Mouse (Mus musculus): ENCODE measurements around the gene Ifi213.
"Not testable (repeated sequence)": the region's sequence is repeated elsewhere in the genome, so short reads cannot be mapped to it uniquely, and the experiment has no call there.

Ifi213 gene

GRCm38 (mm10) chr1:173598838-173599494 is at the start of gene Ifi213:
Ifi213 (minus strand) TSS chr1:173599274.
- CTCF ChIA-PET: not testable (repeated sequence)

- CTCF ChIA-PET: no interaction called here
Observed at GRCm38 (mm10) chr1:173645393-173645792, 46.3 kb upstream of the Ifi213 start.

GRCm38 (mm10) chr1:173633969-173634645 is 35.0 kb upstream of the Ifi213 start:
- CTCF ChIA-PET: no interaction called here

- CTCF ChIA-PET: interaction anchor here (0.6 to 0.7 kb wide), 2 partner anchors 95 to 162 kb away, joined by 4 to 9 read pairs; partner anchors contain the start of gene Ifi214
Observed at GRCm38 (mm10) chr1:173630622-173631021, 31.5 kb upstream of the Ifi213 start, which contains the start of gene Ifi209. Ifi209 (plus strand) TSS chr1:173630917.

GRCm38 (mm10) chr1:173626686-173627085 is 27.6 kb upstream of the Ifi213 start:
- CTCF ChIA-PET: interaction anchor here (0.6 to 0.7 kb wide), 2 partner anchors 34 to 131 kb away, joined by 3 to 5 read pairs; no protein-coding TSS in a partner anchor

GRCm38 (mm10) chr1:173624052-173624451 is 25.0 kb upstream of the Ifi213 start:
- CTCF ChIA-PET: no interaction called here

GRCm38 (mm10) chr1:173622216-173622615 is 23.1 kb upstream of the Ifi213 start:
- CTCF ChIA-PET: not testable (repeated sequence)

GRCm38 (mm10) chr1:173610291-173610690 is 11.2 kb upstream of the Ifi213 start:
- CTCF ChIA-PET: not testable (repeated sequence)

GRCm38 (mm10) chr1:173589698-173590097 is 9.4 kb downstream of the Ifi213 start:
- CTCF ChIA-PET: not testable (repeated sequence)

- CTCF ChIA-PET: no interaction called here
Observed at GRCm38 (mm10) chr1:173579921-173580585, 19.0 kb downstream of the Ifi213 start.

- CTCF ChIA-PET: no interaction called here
Observed at GRCm38 (mm10) chr1:173579079-173579478, 20.0 kb downstream of the Ifi213 start.

- CTCF ChIA-PET: not testable (repeated sequence)
Observed at GRCm38 (mm10) chr1:173550491-173551050, 48.5 kb downstream of the Ifi213 start.

- CTCF ChIA-PET: not testable (repeated sequence)
Observed at GRCm38 (mm10) chr1:173548798-173549197, 50.3 kb downstream of the Ifi213 start.

GRCm38 (mm10) chr1:173535791-173536190 is 63.3 kb downstream of the Ifi213 start, which contains the start of gene Ifi214:
Ifi214 (minus strand) TSS chr1:173535957.
- CTCF ChIA-PET: interaction anchor here (0.6 kb wide), 1 partner anchor 95 kb away, joined by 9 read pairs; the partner anchor contains the start of gene Ifi209

GRCm38 (mm10) chr1:173521452-173521851 is 77.6 kb downstream of the Ifi213 start:
- CTCF ChIA-PET: no interaction called here
